Mouse (Mus musculus) kidney, embryonic 15.5 days (tissue): ENCODE measurements around the gene Ntf5. TPM values are rescaled to one million over a fixed set of nuclear protein-coding genes. Genes with fewer than 3 reads are reported as not detected.
"Not testable (repeated sequence)": the region's sequence is repeated elsewhere in the genome, so short reads cannot be mapped to it uniquely, and the experiment has no call there.

Source experiments
- ATAC-seq: fragments of 200-750 bp; cut with Nextera tagmentation; replicated peaks from 2 replicates; pipeline ENCODE4 v1.8.0; 2017; ENCODE audit warnings: moderate TSS enrichment; ENCODE audit not compliant: low FRiP score
- H3K27ac ChIP-seq: fragments of 300-500 bp; sonication (generic); 2 replicates; pipeline ENCODE4 v1.5.1; 2015; ENCODE audit warnings: mild to moderate bottlenecking, inconsistent platforms
- H3K27me3 ChIP-seq: fragments of 300-500 bp; sonication (generic); 2 replicates; pipeline ENCODE4 v1.6.1; 2015; ENCODE audit warnings: inconsistent platforms
- H3K36me3 ChIP-seq: fragments of 300-500 bp; sonication (generic); 2 replicates; pipeline ENCODE4 v1.6.1; 2015; ENCODE audit warnings: inconsistent platforms
- H3K4me1 ChIP-seq: fragments of 300-500 bp; sonication (generic); 2 replicates; pipeline ENCODE4 v1.6.1; 2015; ENCODE audit warnings: inconsistent platforms
- H3K4me2 ChIP-seq: fragments of 300-500 bp; sonication (generic); 2 replicates; pipeline ENCODE4 v1.6.1; 2015; ENCODE audit warnings: moderate library complexity, mild to moderate bottlenecking, inconsistent platforms
- H3K4me3 ChIP-seq: fragments of 300-500 bp; sonication (generic); replicated peaks from 2 replicates; pipeline ENCODE4 v1.5.1; 2015; ENCODE audit warnings: mild to moderate bottlenecking, inconsistent platforms
- H3K9ac ChIP-seq: fragments of 300-500 bp; sonication (generic); 2 replicates; pipeline ENCODE4 v1.6.1; 2015; ENCODE audit warnings: mild to moderate bottlenecking, inconsistent platforms
- H3K9me3 ChIP-seq: fragments of 300-500 bp; sonication (generic); replicated peaks from 2 replicates; pipeline ENCODE4 v1.6.1; 2016; ENCODE audit warnings: inconsistent platforms
- WGBS: fragments of 180-500 bp; shearing (Covaris S2); methylation state at CpG from one replicate; pipeline ENCODE4 v1.1.7; 2015; ENCODE audit warnings: mixed read lengths; 5-methylcytosine and 5-hydroxymethylcytosine counted together
- polyA plus RNA-seq: library from polyadenylated mRNA; unstranded; fragments of >200 nt; fragmentation: Nextera tagmentation; extraction: Ambion mirVana; gene quantifications from 2 replicates; pipeline ENCODE4 v1.2.1, GENCODE M21; 2015

Ntf5 gene
- polyA plus RNA-seq, 1 experiment from 2014 or later, result 1.4 TPM

- Histone ChIP-seq H3K27me3 (no peaks in the 10 kb centered on the region), H3K4me1 (peaks cover 9% of the 10 kb centered on the region; the same call in 1 of the 2 replicates), H3K27ac (no peak overlapping the region), H3K9ac (no peak overlapping the region), H3K9me3 (no peaks in the 10 kb centered on the region), H3K4me2 (no peak overlapping the region), H3K4me3 (no peak overlapping the region), H3K36me3 (peaks cover 61% of the 10 kb centered on the region)
- no peak for ATAC-seq
Measured at GRCm38 (mm10) chr7:45446589-45446988, 33.1 kb downstream of the Ntf5 start.

DNA sequence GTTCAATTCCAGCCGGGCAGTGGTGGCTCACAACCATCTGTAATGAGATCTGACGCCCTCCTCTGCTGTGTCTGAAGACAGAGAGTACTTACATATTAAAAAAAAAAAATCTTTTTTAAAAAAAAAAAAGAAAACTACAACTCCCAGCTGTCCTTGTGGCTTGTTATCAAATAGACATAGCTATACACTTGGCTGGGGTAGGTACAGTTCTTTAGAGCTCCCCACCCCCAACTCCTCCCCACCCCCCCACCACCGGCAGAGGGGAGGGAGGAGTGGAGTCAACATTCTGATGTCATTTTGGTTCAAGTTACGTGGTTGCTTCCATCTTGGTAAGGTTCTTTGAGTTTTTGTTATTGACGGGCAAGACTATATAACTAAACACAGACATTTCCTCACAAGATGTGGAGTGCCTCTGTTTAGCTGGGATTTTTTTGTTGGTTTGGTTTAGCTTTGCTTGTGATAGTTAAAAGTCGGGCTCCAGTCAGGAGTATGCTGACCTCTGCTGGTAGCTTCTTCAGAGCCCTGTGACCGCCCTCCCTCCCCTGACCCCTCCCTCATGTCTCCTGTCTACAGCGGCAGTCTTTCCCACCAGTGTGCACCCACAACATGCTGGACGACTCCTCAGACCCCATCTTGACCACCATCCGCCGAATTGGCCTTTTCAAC is 34.0 kb downstream of the Ntf5 start:
- H3K4me1 ChIP-seq, result peaks cover 10% of the 10 kb centered on the region; the same call in 1 of the 2 replicates
- no peak overlapping the region for H3K4me3 ChIP-seq
- no peaks in the 10 kb centered on the region for H3K27me3 ChIP-seq
- H3K9ac ChIP-seq, result no peak overlapping the region
- no peaks in the 10 kb centered on the region for H3K9me3 ChIP-seq
- ATAC-seq, result no peak
- H3K27ac ChIP-seq, result no peak overlapping the region
- peaks cover 67% of the 10 kb centered on the region for H3K36me3 ChIP-seq
- 35% methylated on average over 11 of the region's 11 CpGs for WGBS
- H3K4me2 ChIP-seq, result peak overlapping the region; percentile 9; the same call in 1 of the 2 replicates

DNA sequence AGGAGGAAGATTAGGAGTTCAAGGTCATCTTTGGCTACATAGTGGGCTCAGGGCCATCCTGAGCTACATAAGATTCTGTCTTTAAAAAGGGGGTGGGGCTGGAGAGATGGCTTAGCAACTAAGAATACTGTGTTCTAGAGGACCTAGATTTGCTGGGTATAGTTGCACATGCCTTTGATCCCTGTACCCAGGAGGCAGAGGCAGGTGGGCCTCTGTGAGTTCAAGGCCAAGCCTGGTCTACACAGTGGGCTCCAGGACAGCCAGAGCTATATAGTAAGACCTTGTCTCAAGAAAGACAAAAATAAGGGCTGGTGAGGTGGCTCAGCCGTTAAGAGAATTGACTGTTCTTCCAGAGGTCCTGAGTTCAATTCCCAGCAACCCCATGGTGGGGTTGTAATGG is 36.5 kb downstream of the Ntf5 start:
- Histone ChIP-seq H3K4me3 (no peak overlapping the region), H3K9ac (no peak overlapping the region), H3K4me2 (no peak overlapping the region), H3K36me3 (peaks cover 67% of the 10 kb centered on the region), H3K27ac (no peak overlapping the region), H3K4me1 (peaks cover 10% of the 10 kb centered on the region; the same call in 1 of the 2 replicates), H3K9me3 (no peaks in the 10 kb centered on the region), H3K27me3 (no peaks in the 10 kb centered on the region)
- no peak for ATAC-seq
- 94% methylated on average over 1 of the region's 1 CpGs for WGBS

GRCm38 (mm10) chr7:45451344-45451982 is 38.0 kb downstream of the Ntf5 start:
- ATAC-seq, result 0 out of 2 replicates have a peak, but pooled peaks have one; percentile 46
- peaks cover 68% of the 10 kb centered on the region for H3K36me3 ChIP-seq
- H3K4me3 ChIP-seq, result no peak overlapping the region
- H3K4me1 ChIP-seq, result peaks cover 10% of the 10 kb centered on the region
- H3K27me3 ChIP-seq, result no peaks in the 10 kb centered on the region
- 55% methylated on average over 23 of the region's 23 CpGs for WGBS
- H3K9ac ChIP-seq, result no peak overlapping the region
- no peak overlapping the region for H3K27ac ChIP-seq
- H3K9me3 ChIP-seq, result no peaks in the 10 kb centered on the region
- no peak overlapping the region for H3K4me2 ChIP-seq

DNA sequence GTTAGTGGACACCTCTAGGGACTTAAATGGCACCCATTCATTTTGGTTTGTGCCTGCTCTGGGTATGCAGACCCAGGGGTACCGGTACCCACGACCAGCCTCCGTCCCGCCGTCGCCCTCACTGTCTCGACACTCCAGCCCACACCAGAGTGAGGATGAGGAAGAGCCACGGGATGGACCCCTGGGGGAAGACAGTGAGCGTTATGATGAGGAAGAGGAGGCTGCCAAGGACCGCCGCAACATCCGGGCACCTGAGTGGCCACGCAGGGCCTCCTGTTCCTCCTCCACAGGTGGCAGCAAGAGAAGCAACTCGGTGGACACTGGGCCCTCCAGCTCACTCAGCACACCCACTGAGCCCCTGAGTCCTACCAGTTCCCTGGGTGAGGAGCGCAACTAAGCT is 41.5 kb downstream of the Ntf5 start:
- Histone ChIP-seq H3K9me3 (no peaks in the 10 kb centered on the region), H3K36me3 (peaks cover 66% of the 10 kb centered on the region), H3K9ac (no peak overlapping the region), H3K4me3 (no peak overlapping the region), H3K4me1 (peaks cover 25% of the 10 kb centered on the region), H3K4me2 (no peak overlapping the region), H3K27ac (no peak overlapping the region), H3K27me3 (no peaks in the 10 kb centered on the region)
- no peak for ATAC-seq
- WGBS, result 91% methylated on average over 15 of the region's 15 CpGs

DNA sequence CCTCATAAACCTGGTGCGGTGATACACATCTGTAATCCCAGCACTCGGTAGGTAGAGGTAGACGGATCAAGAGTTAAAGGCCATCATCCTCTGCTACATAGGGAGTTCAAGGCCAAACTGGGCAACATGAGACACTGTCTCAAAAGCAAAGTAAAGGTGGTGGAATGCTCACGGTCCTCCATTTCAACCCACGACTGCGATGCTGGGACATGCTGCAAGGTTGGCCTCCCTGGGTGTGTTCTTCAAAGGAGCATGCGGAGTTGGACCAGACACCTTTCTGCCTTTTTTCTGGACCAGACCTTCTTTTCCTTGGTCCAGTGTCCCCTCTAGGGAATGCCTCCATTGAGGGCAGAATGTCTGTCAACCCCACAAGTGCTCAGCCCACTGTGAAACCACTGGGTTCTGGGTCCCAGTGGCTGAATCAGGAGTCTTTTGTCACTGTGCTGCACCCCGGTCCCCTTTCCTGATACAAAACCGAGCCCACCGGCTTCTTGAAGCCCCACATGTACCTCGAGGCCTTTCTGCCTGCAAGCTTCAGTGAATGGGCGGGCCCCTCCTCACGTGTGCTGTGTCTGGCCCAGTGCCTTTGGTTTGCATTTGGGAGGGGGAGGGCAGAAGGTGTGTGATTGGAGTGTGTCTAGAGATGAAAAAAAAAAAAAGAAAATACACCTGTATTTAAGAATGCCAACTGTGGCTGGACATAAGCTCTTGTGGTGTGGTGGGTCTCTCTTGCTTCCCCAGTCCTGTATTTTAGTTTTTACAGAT is 42.6 kb downstream of the Ntf5 start:
- Histone ChIP-seq H3K36me3 (peaks cover 61% of the 10 kb centered on the region), H3K9ac (no peak overlapping the region), H3K27ac (peak overlapping the region; percentile 52; the same call in 1 of the 2 replicates), H3K9me3 (no peaks in the 10 kb centered on the region), H3K4me3 (no peak overlapping the region), H3K4me2 (no peak overlapping the region), H3K4me1 (peaks cover 37% of the 10 kb centered on the region), H3K27me3 (no peaks in the 10 kb centered on the region)
- ATAC-seq, result no peak
- 75% methylated on average over 13 of the region's 13 CpGs for WGBS

GRCm38 (mm10) chr7:45456721-45457203 is 43.3 kb downstream of the Ntf5 start:
- no peaks in the 10 kb centered on the region for H3K27me3 ChIP-seq
- no peak for ATAC-seq
- H3K36me3 ChIP-seq, result peaks cover 62% of the 10 kb centered on the region
- H3K4me1 ChIP-seq, result peaks cover 38% of the 10 kb centered on the region
- no peak overlapping the region for H3K9ac ChIP-seq
- H3K4me3 ChIP-seq, result peak overlapping the region; percentile 68; the same call in 1 of the 2 replicates
- H3K4me2 ChIP-seq, result peak overlapping the region; percentile 69
- H3K9me3 ChIP-seq, result no peaks in the 10 kb centered on the region
- peak overlapping the region; percentile 52 for H3K27ac ChIP-seq
- WGBS, result 53% methylated on average over 9 of the region's 9 CpGs

- H3K27ac ChIP-seq, result peak overlapping the region; percentile 52
- peak overlapping the region; percentile 68 for H3K4me3 ChIP-seq
- H3K27me3 ChIP-seq, result no peaks in the 10 kb centered on the region
- H3K36me3 ChIP-seq, result peaks cover 62% of the 10 kb centered on the region
- H3K4me1 ChIP-seq, result peaks cover 41% of the 10 kb centered on the region
- peak overlapping the region; percentile 69 for H3K4me2 ChIP-seq
- no peak for ATAC-seq
- peak overlapping the region; percentile 64 for H3K9ac ChIP-seq
- H3K9me3 ChIP-seq, result no peaks in the 10 kb centered on the region
- WGBS, result 56% methylated on average over 10 of the region's 10 CpGs
Measured at GRCm38 (mm10) chr7:45457204-45458060, 43.9 kb downstream of the Ntf5 start.

- under 1% methylated on average over 43 of the region's 43 CpGs for WGBS
- Histone ChIP-seq H3K4me1 (peaks cover 41% of the 10 kb centered on the region), H3K27ac (peak overlapping the region; percentile 94), H3K4me3 (peak overlapping the region; percentile 68), H3K4me2 (peak overlapping the region; percentile 69), H3K9ac (peak overlapping the region; percentile 64), H3K27me3 (no peaks in the 10 kb centered on the region), H3K36me3 (peaks cover 63% of the 10 kb centered on the region), H3K9me3 (no peaks in the 10 kb centered on the region)
- ATAC-seq, result peak; percentile 68
Measured at GRCm38 (mm10) chr7:45458748-45459563, 45.5 kb downstream of the Ntf5 start.

- WGBS, result under 1% methylated on average over 36 of the region's 37 CpGs
- ATAC-seq, result peak; percentile 96
- peaks cover 62% of the 10 kb centered on the region for H3K36me3 ChIP-seq
Measured at GRCm38 (mm10) chr7:45459564-45460140, 46.2 kb downstream of the Ntf5 start, which contains the start of gene Ftl1. Gene Ftl1 (minus strand): TSS chr7:45459884.

More at GRCm38 (mm10) chr7:45459564-45460140, 46.2 kb downstream of the Ntf5 start, which contains the start of gene Ftl1:
- H3K9me3 ChIP-seq, H3K27me3 ChIP-seq: not testable (repeated sequence)
- H3K4me2 ChIP-seq, result peak within 1 kb of the TSS; percentile 69
- H3K9ac ChIP-seq, result peak within 1 kb of the TSS; percentile 64
- H3K27ac ChIP-seq, result peak within 1 kb of the TSS; percentile 94
- H3K4me1 ChIP-seq, result peaks cover 41% of the 10 kb centered on the region
- peak within 1 kb of the TSS; percentile 68 for H3K4me3 ChIP-seq
